Mouse (Mus musculus) intestine, postnatal 0 days (tissue): ENCODE measurements around the gene Eipr1. TPM values are rescaled to one million over a fixed set of nuclear protein-coding genes. Genes with fewer than 3 reads are reported as not detected.

ENCODE experiments used
- ATAC-seq: fragments of 200-750 bp; cut with Nextera tagmentation; 2 replicates; pipeline ENCODE4 v1.8.0; 2017; ENCODE audit warnings: mild to moderate bottlenecking, moderate TSS enrichment, moderate library complexity
- H3K27ac ChIP-seq: fragments of 300-500 bp; sonication (generic); 2 replicates; pipeline ENCODE4 v1.5.1; 2014; ENCODE audit warnings: mild to moderate bottlenecking, low read depth, low read length, moderate library complexity
- H3K27me3 ChIP-seq: fragments of 300-500 bp; sonication (generic); replicated peaks from 2 replicates; pipeline ENCODE4 v1.6.1; 2014; ENCODE audit warnings: low read length, mixed read lengths; ENCODE audit not compliant: control insufficient read depth, insufficient read depth
- H3K36me3 ChIP-seq: fragments of 300-500 bp; sonication (generic); 2 replicates; pipeline ENCODE4 v1.6.1; 2014; ENCODE audit warnings: mild to moderate bottlenecking, moderate library complexity; ENCODE audit not compliant: control insufficient read depth, insufficient read depth
- H3K4me1 ChIP-seq: fragments of 300-500 bp; sonication (generic); replicated peaks from 2 replicates; pipeline ENCODE4 v1.6.1; 2014; ENCODE audit warnings: antibody characterized with exemption, low read length, mixed read lengths; ENCODE audit not compliant: control insufficient read depth, insufficient read depth
- H3K4me2 ChIP-seq: fragments of 300-500 bp; sonication (generic); replicated peaks from 2 replicates; pipeline ENCODE4 v1.6.1; 2014; ENCODE audit warnings: low read depth, mild to moderate bottlenecking, moderate library complexity
- H3K4me3 ChIP-seq: fragments of 300-500 bp; sonication (generic); 2 replicates; pipeline ENCODE4 v1.5.1; 2014; ENCODE audit warnings: low read depth, low read length
- H3K9ac ChIP-seq: fragments of 300-500 bp; sonication (generic); 2 replicates; pipeline ENCODE4 v1.6.1; 2014; ENCODE audit warnings: mild to moderate bottlenecking, low read depth, low read length
- H3K9me3 ChIP-seq: fragments of 300-500 bp; sonication (generic); 2 replicates; pipeline ENCODE4 v1.6.1; 2016; ENCODE audit warnings: mixed run types; ENCODE audit not compliant: control insufficient read depth
- CTCF ChIP-seq: sonication (generic); IDR thresholded peaks from 2 replicates; pipeline ENCODE4 v1.5.1; 2016; ENCODE audit warnings: low read depth, mild to moderate bottlenecking, control low read depth, antibody characterized with exemption, moderate library complexity
- WGBS: fragments of 180-500 bp; shearing (Covaris S2); extraction: QIAGEN DNeasy Blood & Tissue Kit; methylation state at CpG from one replicate; pipeline ENCODE4 v1.1.7; 2014; 5-methylcytosine and 5-hydroxymethylcytosine counted together
- polyA plus RNA-seq: library from polyadenylated mRNA; unstranded; fragments of >200 nt; fragmentation: Nextera tagmentation; extraction: Ambion mirVana; gene quantifications from 2 replicates; pipeline ENCODE4 v1.2.1, GENCODE M21; 2015

Gene Eipr1
- polyA plus RNA-seq, 1 experiment from 2014 or later, result 23.3 TPM

- WGBS, result 89% methylated on average over 7 of the region's 7 CpGs
- Histone ChIP-seq H3K9ac (no peak overlapping the region), H3K36me3 (peaks cover 11% of the 10 kb centered on the region; the same call in 1 of the 2 replicates), H3K4me1 (no peaks in the 10 kb centered on the region), H3K27me3 (no peaks in the 10 kb centered on the region), H3K4me2 (no peak overlapping the region), H3K9me3 (no peaks in the 10 kb centered on the region), H3K4me3 (no peak overlapping the region), H3K27ac (no peak overlapping the region)
- no peak for TF ChIP-seq CTCF
- ATAC-seq, result no peak
Observed at GRCm38 (mm10) chr12:28769953-28770352, 18.4 kb downstream of the Eipr1 start.

GRCm38 (mm10) chr12:28773815-28774214 lies 22.2 kb downstream of the Eipr1 start:
- no peak for ATAC-seq
- peak; percentile 60 for TF ChIP-seq CTCF
- H3K4me2 ChIP-seq, result no peak overlapping the region
- H3K4me1 ChIP-seq, result no peaks in the 10 kb centered on the region
- H3K4me3 ChIP-seq, result no peak overlapping the region
- no peaks in the 10 kb centered on the region for H3K27me3 ChIP-seq
- H3K9me3 ChIP-seq, result no peaks in the 10 kb centered on the region
- 83% methylated on average over 3 of the region's 3 CpGs for WGBS
- no peak overlapping the region for H3K9ac ChIP-seq
- 0 out of 2 replicates have a peak, but pooled peaks cover 4% of the 10 kb centered on the region for H3K36me3 ChIP-seq
- no peak overlapping the region for H3K27ac ChIP-seq

GRCm38 (mm10) chr12:28775120-28775519 lies 23.5 kb downstream of the Eipr1 start:
- no peak for ATAC-seq
- Histone ChIP-seq H3K4me2 (no peak overlapping the region), H3K27ac (no peak overlapping the region), H3K9me3 (no peaks in the 10 kb centered on the region), H3K4me3 (no peak overlapping the region), H3K36me3 (no peaks in the 10 kb centered on the region), H3K4me1 (no peaks in the 10 kb centered on the region), H3K9ac (no peak overlapping the region), H3K27me3 (no peaks in the 10 kb centered on the region)
- WGBS, result 63% methylated on average over 8 of the region's 8 CpGs
- TF ChIP-seq CTCF, result no peak

- no peak overlapping the region for H3K27ac ChIP-seq
- 88% methylated on average over 6 of the region's 6 CpGs for WGBS
- no peak overlapping the region for H3K4me3 ChIP-seq
- H3K9ac ChIP-seq, result no peak overlapping the region
- H3K4me1 ChIP-seq, result no peaks in the 10 kb centered on the region
- no peaks in the 10 kb centered on the region for H3K9me3 ChIP-seq
- ATAC-seq, result no peak
- no peaks in the 10 kb centered on the region for H3K36me3 ChIP-seq
- no peak for TF ChIP-seq CTCF
- H3K4me2 ChIP-seq, result no peak overlapping the region
- no peaks in the 10 kb centered on the region for H3K27me3 ChIP-seq
Observed at GRCm38 (mm10) chr12:28775627-28776026, 24.0 kb downstream of the Eipr1 start.

GRCm38 (mm10) chr12:28780180-28780579 lies 28.6 kb downstream of the Eipr1 start:
- ATAC-seq, result no peak
- H3K4me3 ChIP-seq, result no peak overlapping the region
- no peaks in the 10 kb centered on the region for H3K36me3 ChIP-seq
- no peak overlapping the region for H3K4me2 ChIP-seq
- no peaks in the 10 kb centered on the region for H3K4me1 ChIP-seq
- WGBS, result 70% methylated on average over 7 of the region's 7 CpGs
- TF ChIP-seq CTCF, result no peak
- H3K9ac ChIP-seq, result no peak overlapping the region
- no peaks in the 10 kb centered on the region for H3K27me3 ChIP-seq
- no peaks in the 10 kb centered on the region for H3K9me3 ChIP-seq
- no peak overlapping the region for H3K27ac ChIP-seq

GRCm38 (mm10) chr12:28782637-28783036 lies 31.0 kb downstream of the Eipr1 start:
- H3K36me3 ChIP-seq, result no peaks in the 10 kb centered on the region
- 0 out of 2 replicates have a peak, but pooled peaks have one; percentile 33 for ATAC-seq
- no peak overlapping the region for H3K9ac ChIP-seq
- no peaks in the 10 kb centered on the region for H3K9me3 ChIP-seq
- H3K27me3 ChIP-seq, result no peaks in the 10 kb centered on the region
- H3K4me2 ChIP-seq, result no peak overlapping the region
- 70% methylated on average over 3 of the region's 3 CpGs for WGBS
- H3K27ac ChIP-seq, result no peak overlapping the region
- H3K4me3 ChIP-seq, result no peak overlapping the region
- H3K4me1 ChIP-seq, result no peaks in the 10 kb centered on the region
- TF ChIP-seq CTCF, result no peak

- TF ChIP-seq CTCF, result peak; percentile 52
- H3K27ac ChIP-seq, result no peak overlapping the region
- WGBS, result 31% methylated on average over 4 of the region's 4 CpGs
Observed at GRCm38 (mm10) chr12:28784355-28784754, 32.8 kb downstream of the Eipr1 start.

More at GRCm38 (mm10) chr12:28784355-28784754, 32.8 kb downstream of the Eipr1 start:
- Histone ChIP-seq H3K4me1 (no peaks in the 10 kb centered on the region), H3K9ac (no peak overlapping the region), H3K4me2 (no peak overlapping the region), H3K9me3 (no peaks in the 10 kb centered on the region), H3K36me3 (no peaks in the 10 kb centered on the region), H3K4me3 (no peak overlapping the region), H3K27me3 (no peaks in the 10 kb centered on the region)
- no peak for ATAC-seq
